Mouse (Mus musculus): ENCODE measurements around the gene Mlkl.

- TF ChIP-seq CTCF (IDR thresholded peaks at IDR 0.05; ENCODE audit: borderline replicate concordance, extremely low read depth, insufficient read depth, insufficient read length) (no peak), POLR2A (IDR thresholded peaks at IDR 0.05; ENCODE audit: borderline replicate concordance, extremely low read depth, insufficient read depth, insufficient read length, poor library complexity, severe bottlenecking) (no peak)
Measured at GRCm38 (mm10) chr8:111357433-111357832, 19.5 kb upstream of the Mlkl start.
